Mouse (Mus musculus) brain, embryonic 14.5 days (tissue): ENCODE results near the gene Plaa.

ENCODE experiments used
- CTCF ChIP-seq: fragments of 200-500 bp; IDR thresholded peaks from 2 replicates; pipeline ENCODE4 v1.5.1; 2012; ENCODE audit warnings: inconsistent platforms, mild to moderate bottlenecking, moderate library complexity, borderline replicate concordance; ENCODE audit not compliant: insufficient read depth, insufficient read length; ENCODE audit errors: extremely low read depth
- POLR2A ChIP-seq: fragments of 200-500 bp; IDR thresholded peaks from 2 replicates; pipeline ENCODE4 v1.6.1; 2012; ENCODE audit warnings: mild to moderate bottlenecking, inconsistent platforms, borderline replicate concordance; ENCODE audit not compliant: poor library complexity, insufficient read depth, insufficient read length, severe bottlenecking; ENCODE audit errors: extremely low read depth

DNA sequence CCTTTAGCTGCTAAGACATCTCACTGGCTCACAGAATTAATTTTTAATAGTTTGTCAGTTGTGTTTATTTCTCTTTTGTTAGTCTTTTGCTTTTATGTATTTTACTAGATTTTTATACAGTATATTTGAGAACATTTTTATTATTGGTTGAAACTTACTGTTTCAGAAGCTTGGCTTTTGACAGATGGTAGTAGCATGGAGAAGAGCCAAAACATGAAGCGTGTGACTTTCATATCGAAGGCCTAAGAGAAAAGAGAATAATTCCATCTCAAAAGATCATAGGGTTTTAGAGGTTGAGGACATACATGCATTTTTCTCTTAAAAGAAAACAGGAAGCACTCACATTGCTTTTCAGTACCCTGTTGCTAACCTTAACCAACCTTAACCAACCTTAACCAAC is 40.1 kb upstream of the Plaa start:
- TF ChIP-seq POLR2A (no peak), CTCF (no peak)
